Mouse (Mus musculus): ENCODE results near the gene Fads3.

DNA sequence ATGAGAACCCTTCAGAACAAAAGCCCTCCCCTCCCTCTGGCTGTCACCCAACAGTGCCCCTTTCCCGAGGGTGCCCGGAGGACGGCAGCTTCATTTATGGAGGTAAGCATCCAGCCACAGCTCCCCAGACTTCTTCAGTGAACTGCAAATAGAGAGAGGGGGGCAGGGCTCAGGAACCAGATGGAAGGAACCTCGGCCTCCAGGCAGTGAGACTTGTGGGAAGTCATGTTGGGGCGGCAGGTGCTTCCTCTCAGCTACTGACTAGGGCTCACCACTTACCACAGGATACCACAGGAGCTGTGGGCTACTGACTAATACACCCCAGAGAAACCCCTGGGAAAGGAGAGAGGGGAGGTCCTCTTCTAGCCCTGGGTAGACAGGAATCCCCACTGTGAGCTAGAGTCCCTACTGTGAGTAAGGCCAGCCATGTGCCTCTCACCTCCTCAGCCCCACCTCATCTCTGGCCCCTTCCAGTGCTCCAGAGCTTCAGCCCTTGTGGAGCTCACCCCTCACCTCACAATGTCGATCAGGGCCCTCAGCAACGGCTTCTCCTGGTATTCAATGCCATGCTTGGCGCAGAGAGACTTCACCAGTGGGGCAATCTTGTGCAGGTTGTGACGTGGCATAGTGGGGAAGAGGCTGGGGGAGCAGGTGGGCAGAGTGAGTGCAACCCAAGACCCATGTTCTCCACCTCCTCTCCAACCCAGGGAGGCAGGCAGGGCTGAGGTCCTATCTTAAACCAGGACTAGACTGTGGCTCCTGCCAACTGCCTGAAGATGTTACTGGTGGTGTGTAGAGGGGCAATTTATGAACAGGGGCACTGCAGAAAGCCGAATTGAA lies 23.0 kb downstream of the Fads3 start:
- TF ChIP-seq POLR2A (IDR thresholded peaks at IDR 0.05; ENCODE audit: borderline replicate concordance, control insufficient read depth, low read depth, low read length) (no peak), CTCF (IDR thresholded peaks at IDR 0.05; ENCODE audit: control insufficient read depth, insufficient read depth, low read length) (no peak)
